Mouse (Mus musculus) liver, adult 2 months (tissue): Measurements from ENCODE around the gene Pabpn1.

Experiments used
- CTCF ChIP-seq: fragments of 200-500 bp; IDR thresholded peaks from 2 replicates; pipeline ENCODE4 v1.5.1; 2011; ENCODE audit warnings: low read depth, low read length, control low read depth
- POLR2A ChIP-seq: fragments of 200-500 bp; IDR thresholded peaks from 2 replicates; pipeline ENCODE4 v1.6.1; 2011; ENCODE audit warnings: low read length, control low read depth; ENCODE audit not compliant: insufficient read depth; ENCODE audit errors: extremely low read depth

DNA sequence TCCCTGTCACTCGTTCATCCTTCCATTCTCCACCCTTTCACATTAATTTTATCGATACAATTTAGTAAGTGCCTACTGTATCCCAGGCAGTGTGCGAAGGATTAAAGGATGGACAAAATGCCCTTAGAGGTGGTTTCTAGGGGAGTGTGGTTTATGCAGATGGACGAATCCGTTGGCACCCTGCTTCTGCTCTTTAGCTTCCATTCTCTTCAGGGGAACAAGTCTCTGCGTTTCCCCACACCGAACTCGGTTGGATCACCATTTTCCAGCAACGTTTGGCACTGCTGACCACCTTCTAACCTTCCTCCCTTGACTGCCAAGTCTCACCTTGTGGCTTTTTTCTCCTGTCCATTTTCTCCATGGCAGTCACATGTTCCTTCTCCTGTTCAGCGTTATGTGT, 21.0 kb downstream of the Pabpn1 start:
- TF ChIP-seq CTCF (no peak), POLR2A (no peak)
